Mouse (Mus musculus): ENCODE results near the gene Axl. TPM values are rescaled to one million over a fixed set of nuclear protein-coding genes. Genes with fewer than 3 reads are reported as not detected.
A peak's percentile ranks its signal among the peaks of the same experiment; 100 is the strongest.

The Axl gene
- total and polyA plus RNA-seq, 2 experiments from 2014 or later = 16.1 to 17.7 TPM

DNA sequence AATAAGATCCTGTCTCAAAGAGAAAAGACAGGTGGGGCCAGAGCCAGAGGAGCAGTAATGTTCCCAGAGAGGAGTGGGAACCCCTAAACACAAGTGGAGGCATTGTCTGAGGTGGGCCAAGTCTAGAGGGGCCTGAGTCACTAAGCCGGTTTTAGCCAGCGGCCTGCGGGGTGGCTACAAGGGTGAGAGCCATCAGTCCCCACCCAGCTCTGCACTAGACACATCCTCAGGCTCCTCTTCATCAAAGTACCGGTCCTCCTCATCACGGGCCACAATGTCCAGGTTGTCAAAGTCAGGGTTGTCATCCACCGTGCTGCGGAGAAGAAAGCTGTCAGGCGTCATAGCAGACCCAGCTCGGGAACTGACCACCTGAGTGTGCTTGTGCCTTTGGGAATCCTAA, 75.7 kb downstream of the Axl start:
- TF ChIP-seq CTCF (IDR thresholded peaks at IDR 0.05; ENCODE audit: low read depth) = no peak
- Histone ChIP-seq H3K4me1 (ENCODE audit: insufficient read depth) (no peaks in the 10 kb centered on the region), H3K4me3 (ENCODE audit: low read depth, low read length) (no peak overlapping the region), H3K27ac (ENCODE audit: low read depth, low read length) (no peak overlapping the region), H3K4me2 (ENCODE audit: low read depth) (no peak overlapping the region), H3K27me3 (ENCODE audit: insufficient read depth, low read length) (no peaks in the 10 kb centered on the region), H3K9ac (no peak overlapping the region), H3K9me3 (ENCODE audit: low read length) (no peaks in the 10 kb centered on the region), H3K36me3 (ENCODE audit: insufficient read depth) (peaks cover 39% of the 10 kb centered on the region)
- 90% methylated on average over 9 of the region's 9 CpGs for WGBS
- ATAC-seq = no peak
- DNase-seq = no peak

DNA sequence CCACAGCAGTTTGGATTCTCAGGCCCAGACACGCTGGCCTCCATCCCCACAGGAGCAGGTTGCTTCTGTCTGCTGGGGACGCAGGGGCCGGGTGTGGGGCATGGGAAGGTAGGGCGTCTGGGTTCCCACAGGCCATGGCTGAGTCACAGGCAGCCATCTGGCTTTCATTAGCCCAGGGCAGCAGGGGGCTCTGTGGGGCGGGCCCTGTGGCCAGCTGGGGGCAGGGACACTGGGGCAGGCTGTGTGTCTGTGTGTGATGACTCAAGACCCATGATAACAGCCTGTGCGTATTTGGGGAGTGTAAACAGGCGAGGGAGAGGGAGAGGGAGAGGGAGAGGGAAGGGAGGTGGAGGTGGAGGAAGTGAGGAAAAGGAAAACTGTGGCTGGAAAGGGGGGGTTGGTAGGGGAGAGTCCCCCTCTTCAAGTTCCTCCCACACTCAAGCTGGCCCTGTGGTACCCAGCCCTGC, 76.7 kb downstream of the Axl start:
- DNase-seq = no peak
- 52% methylated on average over 7 of the region's 7 CpGs for WGBS

DNA sequence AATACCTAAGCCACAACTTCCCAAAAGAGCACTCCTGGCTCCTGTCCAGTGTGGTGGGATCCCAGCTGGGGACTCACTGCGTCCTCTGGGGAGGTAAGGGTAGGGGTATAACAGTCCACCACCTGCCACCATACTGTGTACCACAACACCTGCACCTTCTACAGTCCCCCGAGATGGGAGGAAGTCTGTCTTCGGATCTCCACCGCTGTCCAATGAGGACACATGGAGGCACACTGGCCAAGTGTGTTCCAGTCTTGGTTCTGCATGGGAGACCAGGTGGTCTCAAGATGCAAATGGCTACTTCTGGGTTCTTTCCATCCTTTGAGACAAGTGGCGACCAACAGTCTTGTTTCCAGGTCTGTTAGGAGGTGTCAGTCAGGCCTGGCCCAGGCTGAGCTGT, 77.3 kb downstream of the Axl start:
- Histone ChIP-seq H3K27me3 (ENCODE audit: insufficient read depth, low read length) (no peaks in the 10 kb centered on the region), H3K4me3 (ENCODE audit: low read depth, low read length) (no peak overlapping the region), H3K27ac (ENCODE audit: low read depth, low read length) (no peak overlapping the region), H3K4me1 (ENCODE audit: insufficient read depth) (no peaks in the 10 kb centered on the region), H3K9ac (no peak overlapping the region), H3K4me2 (ENCODE audit: low read depth) (no peak overlapping the region), H3K9me3 (ENCODE audit: low read length) (no peaks in the 10 kb centered on the region), H3K36me3 (ENCODE audit: insufficient read depth) (peaks cover 39% of the 10 kb centered on the region)
- DNase-seq (no peak), ATAC-seq (no peak)
- WGBS = 73% methylated on average over 5 of the region's 5 CpGs
- TF ChIP-seq CTCF (IDR thresholded peaks at IDR 0.05; ENCODE audit: low read depth) = no peak

More for the DNA sequence above, 76.7 kb downstream of the Axl start:
- Histone ChIP-seq H3K4me2 (ENCODE audit: low read depth) (no peak overlapping the region), H3K27ac (ENCODE audit: low read depth, low read length) (no peak overlapping the region), H3K36me3 (ENCODE audit: insufficient read depth) (peaks cover 39% of the 10 kb centered on the region), H3K4me1 (ENCODE audit: insufficient read depth) (no peaks in the 10 kb centered on the region), H3K4me3 (ENCODE audit: low read depth, low read length) (no peak overlapping the region), H3K27me3 (ENCODE audit: insufficient read depth, low read length) (no peaks in the 10 kb centered on the region), H3K9me3 (ENCODE audit: low read length) (no peaks in the 10 kb centered on the region), H3K9ac (no peak overlapping the region)
- ATAC-seq = no peak
- TF ChIP-seq CTCF (IDR thresholded peaks at IDR 0.05; ENCODE audit: low read depth) = no peak

DNA sequence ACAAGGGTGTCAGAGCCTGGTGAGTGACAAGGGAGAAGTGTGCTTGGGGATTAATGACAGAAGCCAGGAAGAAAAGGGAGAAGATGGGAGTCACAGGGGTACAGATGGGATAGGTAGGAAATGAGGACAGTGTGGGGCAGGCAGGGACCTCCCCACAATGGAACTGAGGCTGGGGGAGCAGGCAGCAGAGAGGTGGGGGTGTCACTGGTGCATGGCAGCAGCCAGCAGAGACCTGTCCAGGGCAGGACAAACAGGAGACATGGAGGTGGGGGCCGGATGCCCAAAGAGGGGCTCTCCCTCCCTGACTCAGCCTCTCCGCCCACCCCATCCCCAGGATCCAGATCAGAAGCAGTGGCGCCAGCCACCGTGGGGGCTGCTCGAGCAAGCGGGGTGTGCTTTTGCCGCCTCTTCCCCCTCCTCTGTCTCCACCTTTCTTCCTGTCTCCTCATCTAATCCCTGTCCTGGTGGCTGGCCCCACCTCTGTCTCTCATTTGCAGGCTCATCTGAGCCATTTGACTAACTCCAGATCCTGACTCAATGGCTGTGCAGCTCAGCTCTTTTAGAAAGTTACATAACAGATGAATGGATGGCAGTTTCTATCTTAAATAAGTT, 77.9 kb downstream of the Axl start:
- Histone ChIP-seq H3K27ac (ENCODE audit: low read depth, low read length) (no peak overlapping the region), H3K4me2 (ENCODE audit: low read depth) (no peak overlapping the region), H3K9ac (no peak overlapping the region), H3K36me3 (ENCODE audit: insufficient read depth) (peaks cover 35% of the 10 kb centered on the region), H3K27me3 (ENCODE audit: insufficient read depth, low read length) (no peaks in the 10 kb centered on the region), H3K4me1 (ENCODE audit: insufficient read depth) (no peaks in the 10 kb centered on the region), H3K4me3 (ENCODE audit: low read depth, low read length) (no peak overlapping the region), H3K9me3 (ENCODE audit: low read length) (no peaks in the 10 kb centered on the region)
- no peak for TF ChIP-seq CTCF (IDR thresholded peaks at IDR 0.05; ENCODE audit: low read depth)
- ATAC-seq (peak; percentile 13; the same call in 1 of the 2 replicates), DNase-seq (no peak)
- WGBS = 8% methylated on average over 7 of the region's 7 CpGs

DNA sequence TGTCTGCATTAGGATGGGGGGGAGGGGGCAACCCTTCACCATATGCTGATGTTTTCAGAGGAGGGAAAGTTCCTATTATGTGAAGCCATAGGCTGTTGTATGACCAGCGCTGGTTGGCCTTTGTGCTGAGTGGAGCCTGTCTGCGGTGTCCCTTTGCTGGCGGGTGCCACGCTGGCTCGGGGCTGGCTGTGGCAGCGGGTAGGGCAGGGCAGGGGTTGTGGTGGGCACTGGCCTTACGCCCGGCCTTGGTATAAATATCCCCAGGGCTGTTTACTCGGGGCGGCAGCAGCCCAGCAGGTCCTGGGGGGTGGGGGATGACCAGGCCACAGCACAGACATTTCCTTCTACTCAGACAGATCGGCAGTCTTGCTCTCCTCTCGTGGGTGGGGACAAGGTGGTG, 78.5 kb downstream of the Axl start:
- no peak for TF ChIP-seq CTCF (IDR thresholded peaks at IDR 0.05; ENCODE audit: low read depth)
- no peak overlapping the region for H3K27ac ChIP-seq (ENCODE audit: low read depth, low read length)
- no peaks in the 10 kb centered on the region for H3K9me3 ChIP-seq (ENCODE audit: low read length)
- no peak overlapping the region for H3K4me2 ChIP-seq (ENCODE audit: low read depth)
- no peak overlapping the region for H3K9ac ChIP-seq
- no peaks in the 10 kb centered on the region for H3K27me3 ChIP-seq (ENCODE audit: insufficient read depth, low read length)
- DNase-seq (no peak), ATAC-seq (no peak; the same call in 1 of the 2 replicates)
- no peak overlapping the region for H3K4me3 ChIP-seq (ENCODE audit: low read depth, low read length)
- 12% methylated on average over 12 of the region's 12 CpGs for WGBS
- H3K4me1 ChIP-seq (ENCODE audit: insufficient read depth) = 0 out of 2 replicates have a peak, but pooled peaks cover 2% of the 10 kb centered on the region
- H3K36me3 ChIP-seq (ENCODE audit: insufficient read depth) = peaks cover 28% of the 10 kb centered on the region

DNA sequence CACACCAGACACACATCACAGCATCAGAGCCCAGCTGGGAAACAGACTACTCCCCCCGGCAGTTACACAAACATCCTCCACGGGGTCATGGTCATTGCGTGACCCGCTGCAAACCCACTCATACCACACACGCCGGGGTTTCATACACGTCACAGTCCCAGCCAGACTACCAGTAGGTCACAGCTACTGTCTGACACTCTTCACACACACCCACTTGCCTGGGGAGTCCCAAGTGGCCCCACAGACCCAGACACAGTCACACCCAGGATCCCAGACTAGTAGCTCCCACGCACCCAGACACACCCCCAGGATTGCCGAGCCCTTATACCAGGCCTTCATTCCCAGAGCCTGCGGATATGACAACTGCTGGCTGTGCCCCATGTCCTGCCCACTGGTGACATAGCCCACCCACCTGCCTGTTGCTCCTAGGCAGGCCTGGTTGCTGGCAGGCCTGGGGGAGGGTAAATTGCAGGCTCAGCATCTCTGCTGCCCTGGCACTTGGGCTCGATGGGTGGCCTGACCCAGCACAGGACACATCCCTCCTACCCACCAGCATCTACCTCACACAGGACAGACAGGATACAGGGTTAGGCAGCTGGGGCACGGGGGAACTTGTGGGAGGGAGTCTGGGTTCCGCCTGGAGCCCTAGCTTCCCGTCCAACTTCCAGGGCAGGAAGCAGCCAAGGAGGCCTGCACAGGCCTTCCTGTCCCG, 80.8 kb downstream of the Axl start:
- WGBS = 73% methylated on average over 15 of the region's 15 CpGs
- no peak overlapping the region for H3K4me3 ChIP-seq (ENCODE audit: low read depth, low read length)

More for the DNA sequence above, 80.8 kb downstream of the Axl start:
- H3K27ac ChIP-seq (ENCODE audit: low read depth, low read length) = no peak overlapping the region
- ATAC-seq (no peak), DNase-seq (no peak)
- 0 out of 2 replicates have a peak, but pooled peaks cover 2% of the 10 kb centered on the region for H3K4me1 ChIP-seq (ENCODE audit: insufficient read depth)
- no peaks in the 10 kb centered on the region for H3K27me3 ChIP-seq (ENCODE audit: insufficient read depth, low read length)
- no peak overlapping the region for H3K4me2 ChIP-seq (ENCODE audit: low read depth)
- H3K9me3 ChIP-seq (ENCODE audit: low read length) = no peaks in the 10 kb centered on the region
- TF ChIP-seq CTCF (IDR thresholded peaks at IDR 0.05; ENCODE audit: low read depth) = no peak
- peaks cover 7% of the 10 kb centered on the region; the same call in 1 of the 2 replicates for H3K36me3 ChIP-seq (ENCODE audit: insufficient read depth)
- no peak overlapping the region for H3K9ac ChIP-seq

Small RNA genes within 50 kb of the gene (microRNA-seq; reads per million reads assigned to microRNA genes)
- gene Gm24865 = 0 reads per million in 2 experiments

Other genes with a start within 250 kb of the Axl start
- not detected in 2 replicates for gene Ceacam2, start 248.8 kb downstream of the Axl start, total RNA-seq (2014; rRNA removed)
- not detected in 2 replicates for gene Ceacam2, start 248.8 kb downstream of the Axl start, polyA plus RNA-seq (2015; fragmentation: Nextera tagmentation; extraction: Ambion mirVana)
- not detected in 2 replicates for gene Erich4, start 172.8 kb downstream of the Axl start, total RNA-seq (2014; rRNA removed)
- gene Erich4, start 172.8 kb downstream of the Axl start, polyA plus RNA-seq (2015; fragmentation: Nextera tagmentation; extraction: Ambion mirVana) = not detected in 2 replicates
- 35.8 and 45.8 TPM in 2 replicates for gene Dmac2, start 169.3 kb downstream of the Axl start, total RNA-seq (2014; rRNA removed)
- gene Dmac2, start 169.3 kb downstream of the Axl start, polyA plus RNA-seq (2015; fragmentation: Nextera tagmentation; extraction: Ambion mirVana) = 35.0 and 40.6 TPM in 2 replicates
- 0.31 and 0.95 TPM in 2 replicates for gene B3gnt8, start 162.1 kb downstream of the Axl start, total RNA-seq (2014; rRNA removed)
- 1.0 and 1.3 TPM in 2 replicates for gene B3gnt8, start 162.1 kb downstream of the Axl start, polyA plus RNA-seq (2015; fragmentation: Nextera tagmentation; extraction: Ambion mirVana)
- gene Bckdha, start 129.7 kb downstream of the Axl start, total RNA-seq (2014; rRNA removed) = 55.7 and 55.9 TPM in 2 replicates
- 57.1 and 58.3 TPM in 2 replicates for gene Bckdha, start 129.7 kb downstream of the Axl start, polyA plus RNA-seq (2015; fragmentation: Nextera tagmentation; extraction: Ambion mirVana)
- gene Exosc5, start 129.5 kb downstream of the Axl start, total RNA-seq (2014; rRNA removed) = 22.9 and 24.9 TPM in 2 replicates
- 33.9 and 35.2 TPM in 2 replicates for gene Exosc5, start 129.5 kb downstream of the Axl start, polyA plus RNA-seq (2015; fragmentation: Nextera tagmentation; extraction: Ambion mirVana)
- gene Tmem91, start 113.5 kb downstream of the Axl start, total RNA-seq (2014; rRNA removed) = 32.8 and 40.3 TPM in 2 replicates
- 40.9 and 61.4 TPM in 2 replicates for gene Tmem91, start 113.5 kb downstream of the Axl start, polyA plus RNA-seq (2015; fragmentation: Nextera tagmentation; extraction: Ambion mirVana)
- gene B9d2, start 107.9 kb downstream of the Axl start, total RNA-seq (2014; rRNA removed) = 15.7 and 15.8 TPM in 2 replicates
- 58.2 and 60.1 TPM in 2 replicates for gene B9d2, start 107.9 kb downstream of the Axl start, polyA plus RNA-seq (2015; fragmentation: Nextera tagmentation; extraction: Ambion mirVana)
- 1.6 and 3.1 TPM in 2 replicates for gene Tgfb1, start 101.7 kb downstream of the Axl start, total RNA-seq (2014; rRNA removed)
- gene Tgfb1, start 101.7 kb downstream of the Axl start, polyA plus RNA-seq (2015; fragmentation: Nextera tagmentation; extraction: Ambion mirVana) = 0.39 and 0.56 TPM in 2 replicates
- gene Ccdc97, start 69.6 kb downstream of the Axl start, total RNA-seq (2014; rRNA removed) = 21.1 and 37.6 TPM in 2 replicates
- 31.7 and 32.0 TPM in 2 replicates for gene Ccdc97, start 69.6 kb downstream of the Axl start, polyA plus RNA-seq (2015; fragmentation: Nextera tagmentation; extraction: Ambion mirVana)
- 110 and 144 TPM in 2 replicates for gene Hnrnpul1, start 33.9 kb downstream of the Axl start, total RNA-seq (2014; rRNA removed)
- 47.3 and 47.9 TPM in 2 replicates for gene Hnrnpul1, start 33.9 kb downstream of the Axl start, polyA plus RNA-seq (2015; fragmentation: Nextera tagmentation; extraction: Ambion mirVana)
- gene Cyp2s1, start 28.2 kb upstream of the Axl start, total RNA-seq (2014; rRNA removed) = 1.2 and 2.0 TPM in 2 replicates
- gene Cyp2s1, start 28.2 kb upstream of the Axl start, polyA plus RNA-seq (2015; fragmentation: Nextera tagmentation; extraction: Ambion mirVana) = 1.4 and 1.9 TPM in 2 replicates
- gene Cyp2b10, start 108.9 kb upstream of the Axl start, total RNA-seq (2014; rRNA removed) = not detected in 2 replicates
- gene Cyp2b10, start 108.9 kb upstream of the Axl start, polyA plus RNA-seq (2015; fragmentation: Nextera tagmentation; extraction: Ambion mirVana) = not detected in 2 replicates

All from forebrain, postnatal 0 days (tissue).